Mouse (Mus musculus): ENCODE results near the gene Pprc1.

Gene Pprc1

GRCm38 (mm10) chr19:46119458-46119857 is 74.8 kb downstream of the Pprc1 start:
- DNase-seq (ENCODE audit: low read depth, low spot score) = no peak

- DNase-seq (ENCODE audit: low read depth, low spot score) = no peak
Measured at GRCm38 (mm10) chr19:46120872-46121271, 76.2 kb downstream of the Pprc1 start.

All from retina, postnatal 7 days (tissue).